Mouse (Mus musculus) hindbrain, embryonic 12.5 days (tissue): ENCODE measurements around the gene Sema6d. TPM values are rescaled to one million over a fixed set of nuclear protein-coding genes. Genes with fewer than 3 reads are reported as not detected.

Experiments used
- ATAC-seq: fragments of 200-750 bp; cut with Nextera tagmentation; 2 replicates; pipeline ENCODE4 v1.8.0; 2017; ENCODE audit warnings: moderate TSS enrichment; ENCODE audit not compliant: low FRiP score
- H3K27ac ChIP-seq: fragments of 300-500 bp; sonication (generic); 2 replicates; pipeline ENCODE4 v1.5.1; 2016; ENCODE audit warnings: mild to moderate bottlenecking
- H3K27me3 ChIP-seq: fragments of 300-500 bp; sonication (generic); 2 replicates; pipeline ENCODE4 v1.6.1; 2016; ENCODE audit warnings: mild to moderate bottlenecking
- H3K36me3 ChIP-seq: fragments of 300-500 bp; sonication (generic); 2 replicates; pipeline ENCODE4 v1.6.1; 2016; ENCODE audit warnings: mild to moderate bottlenecking
- H3K4me1 ChIP-seq: fragments of 300-500 bp; sonication (generic); 2 replicates; pipeline ENCODE4 v1.6.1; 2016
- H3K4me2 ChIP-seq: fragments of 300-500 bp; sonication (generic); replicated peaks from 2 replicates; pipeline ENCODE4 v1.6.1; 2016; ENCODE audit warnings: mild to moderate bottlenecking
- H3K4me3 ChIP-seq: fragments of 300-500 bp; sonication (generic); 2 replicates; pipeline ENCODE4 v1.5.1; 2016; ENCODE audit warnings: mild to moderate bottlenecking
- H3K9ac ChIP-seq: fragments of 300-500 bp; sonication (generic); 2 replicates; pipeline ENCODE4 v1.6.1; 2016; ENCODE audit warnings: mild to moderate bottlenecking, moderate library complexity
- H3K9me3 ChIP-seq: fragments of 300-500 bp; sonication (generic); replicated peaks from 2 replicates; pipeline ENCODE4 v1.6.1; 2016; ENCODE audit warnings: mild to moderate bottlenecking
- WGBS: fragments of 180-500 bp; shearing (Covaris S2); methylation state at CpG from one replicate; pipeline ENCODE4 v1.1.7; 2016; 5-methylcytosine and 5-hydroxymethylcytosine counted together
- polyA plus RNA-seq: library from polyadenylated mRNA; unstranded; fragments of >200 nt; fragmentation: Nextera tagmentation; extraction: Ambion mirVana; gene quantifications from 2 replicates; pipeline ENCODE4 v1.2.1, GENCODE M21; 2016

Gene Sema6d
- polyA plus RNA-seq, 1 experiment from 2014 or later: 25.5 TPM

- WGBS: 83% methylated on average over 5 of the region's 5 CpGs
- Histone ChIP-seq H3K27ac (no peak overlapping the region), H3K4me3 (no peak overlapping the region), H3K4me1 (no peaks in the 10 kb centered on the region), H3K9ac (no peak overlapping the region), H3K9me3 (no peaks in the 10 kb centered on the region), H3K4me2 (no peak overlapping the region), H3K27me3 (no peaks in the 10 kb centered on the region), H3K36me3 (no peaks in the 10 kb centered on the region)
- no peak for ATAC-seq
These were observed 594.7 kb downstream of the Sema6d start for GRCm38 (mm10) chr2:124684481-124684901.

- no peaks in the 10 kb centered on the region for H3K36me3 ChIP-seq
- no peak overlapping the region for H3K4me2 ChIP-seq
- no peak overlapping the region for H3K27ac ChIP-seq
- H3K27me3 ChIP-seq: no peaks in the 10 kb centered on the region
- ATAC-seq: no peak
- no peaks in the 10 kb centered on the region for H3K9me3 ChIP-seq
- H3K4me3 ChIP-seq: no peak overlapping the region
- H3K9ac ChIP-seq: no peak overlapping the region
- no peaks in the 10 kb centered on the region for H3K4me1 ChIP-seq
- 93% methylated on average over 1 of the region's 1 CpGs for WGBS
These were observed 600.6 kb downstream of the Sema6d start for GRCm38 (mm10) chr2:124690372-124690771.

- WGBS: 90% methylated on average over 10 of the region's 10 CpGs
- Histone ChIP-seq H3K9ac (no peak overlapping the region), H3K27ac (no peak overlapping the region), H3K36me3 (no peaks in the 10 kb centered on the region), H3K4me1 (no peaks in the 10 kb centered on the region), H3K9me3 (no peaks in the 10 kb centered on the region), H3K4me2 (no peak overlapping the region), H3K27me3 (no peaks in the 10 kb centered on the region), H3K4me3 (no peak overlapping the region)
- ATAC-seq: no peak
These were observed 612.9 kb downstream of the Sema6d start for GRCm38 (mm10) chr2:124702621-124703020.

GRCm38 (mm10) chr2:124704922-124705321, 615.2 kb downstream of the Sema6d start:
- Histone ChIP-seq H3K27me3 (no peaks in the 10 kb centered on the region), H3K36me3 (no peaks in the 10 kb centered on the region), H3K9me3 (no peaks in the 10 kb centered on the region), H3K4me1 (no peaks in the 10 kb centered on the region), H3K9ac (no peak overlapping the region), H3K4me2 (no peak overlapping the region), H3K4me3 (no peak overlapping the region), H3K27ac (no peak overlapping the region)
- 60% methylated on average over 4 of the region's 4 CpGs for WGBS
- ATAC-seq: no peak

- Histone ChIP-seq H3K4me3 (no peak overlapping the region), H3K9ac (no peak overlapping the region), H3K4me1 (no peaks in the 10 kb centered on the region), H3K9me3 (no peaks in the 10 kb centered on the region), H3K27ac (no peak overlapping the region), H3K4me2 (no peak overlapping the region), H3K27me3 (no peaks in the 10 kb centered on the region), H3K36me3 (no peaks in the 10 kb centered on the region)
- 46% methylated on average over 4 of the region's 4 CpGs for WGBS
- no peak for ATAC-seq
These were observed 616.0 kb downstream of the Sema6d start for GRCm38 (mm10) chr2:124705806-124706205.

- H3K4me3 ChIP-seq: no peak overlapping the region
- ATAC-seq: no peak
- H3K9ac ChIP-seq: no peak overlapping the region
- H3K27ac ChIP-seq: no peak overlapping the region
- no peaks in the 10 kb centered on the region for H3K27me3 ChIP-seq
- H3K4me2 ChIP-seq: no peak overlapping the region
- WGBS: 47% methylated on average over 7 of the region's 7 CpGs
- no peaks in the 10 kb centered on the region for H3K4me1 ChIP-seq
- H3K36me3 ChIP-seq: no peaks in the 10 kb centered on the region
- H3K9me3 ChIP-seq: no peaks in the 10 kb centered on the region
These were observed 617.1 kb downstream of the Sema6d start for GRCm38 (mm10) chr2:124706896-124707295.
